Mouse (Mus musculus) kidney, postnatal 25 days (tissue): ENCODE data around the gene Lrrn4cl.

Source experiments
- DNase-seq, 2 experiments: peaks; one replicate each; pipeline ENCODE4 v3.0.0; 2021; ENCODE audit warnings: mixed read lengths in 2 of 2

The Lrrn4cl gene

DNA sequence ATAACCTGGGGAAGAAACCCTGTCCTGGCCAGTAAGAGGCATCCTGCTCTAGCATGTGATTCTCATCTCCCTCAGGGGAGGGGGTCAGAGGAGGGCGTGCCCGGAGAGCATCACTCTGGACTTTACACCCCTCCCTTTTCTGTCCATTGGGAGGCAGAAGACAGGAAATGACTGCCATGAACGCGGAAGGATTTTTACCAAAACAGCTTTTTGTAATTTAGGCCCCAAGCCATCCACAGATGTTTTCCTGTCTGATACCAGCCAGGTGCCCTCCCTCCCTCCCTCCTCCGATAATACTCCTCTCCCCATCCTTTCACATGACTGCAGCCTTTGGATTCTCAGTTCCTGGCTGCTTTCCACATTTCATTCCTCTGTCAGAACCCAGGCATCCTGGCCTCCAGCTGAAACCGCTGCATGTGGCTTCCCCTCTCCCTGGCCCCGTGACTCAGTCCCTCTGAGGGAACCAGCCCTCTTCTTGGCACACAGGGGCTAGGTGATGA lies at the start of gene Lrrn4cl:
Gene Lrrn4cl, plus strand, starts transcription at position 367 of the 500 bp plus-strand sequence.
- peak in 1 of 2 experiments; percentile 61 for DNase-seq

- peak; percentile 96 to 99 for DNase-seq
Measured at GRCm38 (mm10) chr19:8802130-8802821, 48.3 kb upstream of the Lrrn4cl start, which contains the start of gene Zbtb3. Zbtb3 (plus strand) TSS chr19:8802555.

GRCm38 (mm10) chr19:8803204-8803780 lies 47.3 kb upstream of the Lrrn4cl start:
- DNase-seq = no peak

DNA sequence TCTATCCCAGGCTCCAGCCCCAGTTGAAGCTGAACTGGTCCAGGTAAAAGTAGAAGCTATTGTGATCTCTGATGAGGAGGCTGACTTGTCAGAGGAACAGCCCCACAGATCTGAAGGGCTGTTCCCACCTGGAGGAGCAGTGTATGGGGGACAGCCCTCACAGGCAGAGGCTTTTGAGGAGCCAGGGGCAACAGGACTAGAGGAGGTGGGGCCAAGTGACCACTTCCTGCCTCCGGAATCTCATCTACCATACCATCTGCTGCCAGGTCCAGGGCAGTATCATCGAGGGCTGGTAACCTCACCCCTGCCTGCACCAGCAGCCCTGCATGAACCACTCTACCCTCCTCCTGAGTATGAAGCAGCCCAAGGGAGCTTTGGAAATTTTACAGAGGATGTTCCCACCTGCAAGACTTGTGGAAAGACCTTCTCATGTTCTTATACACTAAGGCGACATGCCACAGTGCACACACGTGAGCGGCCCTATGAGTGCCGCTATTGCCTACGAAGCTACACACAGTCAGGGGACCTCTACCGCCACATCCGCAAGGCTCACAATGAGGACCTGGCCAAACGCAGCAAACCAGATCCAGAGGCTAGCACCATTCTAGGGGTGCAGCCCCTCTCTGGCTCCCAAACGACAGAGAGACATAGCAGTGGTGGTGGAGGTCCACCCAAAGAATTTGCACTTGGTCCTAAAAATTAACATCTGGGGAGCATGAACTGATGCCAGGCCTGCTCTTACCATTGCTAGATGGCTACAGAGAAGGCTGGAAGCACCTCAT lies 46.5 kb upstream of the Lrrn4cl start:
- DNase-seq = no peak

DNA sequence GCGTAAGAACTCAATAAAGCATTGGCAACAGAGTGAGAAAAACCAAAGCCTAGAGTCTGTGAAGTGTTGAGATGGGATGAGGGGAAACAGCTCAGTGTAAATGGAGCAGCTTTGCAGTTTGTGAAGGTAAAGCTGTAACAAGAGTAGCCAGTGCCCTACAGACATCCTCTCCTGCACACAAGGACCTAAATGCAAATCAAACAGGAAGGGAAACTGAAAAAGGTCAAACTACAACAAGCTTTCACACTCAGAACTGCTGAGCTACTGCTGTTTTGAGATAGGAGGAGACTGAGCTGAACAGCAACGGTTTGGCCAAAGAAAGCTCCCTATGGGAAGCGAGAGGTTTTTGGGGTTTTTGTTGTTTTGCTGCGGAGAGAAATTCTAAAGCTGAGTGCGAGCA lies 43.8 kb upstream of the Lrrn4cl start:
- DNase-seq = no peak

- peak; percentile 48 to 50 for DNase-seq
Measured at GRCm38 (mm10) chr19:8815812-8816211, 34.8 kb upstream of the Lrrn4cl start.

GRCm38 (mm10) chr19:8817001-8817400 lies 33.6 kb upstream of the Lrrn4cl start:
- DNase-seq = no peak

GRCm38 (mm10) chr19:8818301-8818798 lies 32.2 kb upstream of the Lrrn4cl start:
- DNase-seq = peak in 1 of 2 experiments; percentile 43

GRCm38 (mm10) chr19:8818801-8819595 lies 31.6 kb upstream of the Lrrn4cl start, which contains the start of gene Ttc9c:
Ttc9c (minus strand) TSS chr19:8819333.
- DNase-seq = peak; percentile 98 to 99

GRCm38 (mm10) chr19:8819596-8820423 lies 30.8 kb upstream of the Lrrn4cl start, which contains the start of gene Hnrnpul2:
Hnrnpul2 (plus strand) TSS chr19:8820010.
- DNase-seq = peak; percentile 99 to 100

- DNase-seq = peak in 1 of 2 experiments; percentile 25
Measured at GRCm38 (mm10) chr19:8820424-8820956, 30.1 kb upstream of the Lrrn4cl start.

DNA sequence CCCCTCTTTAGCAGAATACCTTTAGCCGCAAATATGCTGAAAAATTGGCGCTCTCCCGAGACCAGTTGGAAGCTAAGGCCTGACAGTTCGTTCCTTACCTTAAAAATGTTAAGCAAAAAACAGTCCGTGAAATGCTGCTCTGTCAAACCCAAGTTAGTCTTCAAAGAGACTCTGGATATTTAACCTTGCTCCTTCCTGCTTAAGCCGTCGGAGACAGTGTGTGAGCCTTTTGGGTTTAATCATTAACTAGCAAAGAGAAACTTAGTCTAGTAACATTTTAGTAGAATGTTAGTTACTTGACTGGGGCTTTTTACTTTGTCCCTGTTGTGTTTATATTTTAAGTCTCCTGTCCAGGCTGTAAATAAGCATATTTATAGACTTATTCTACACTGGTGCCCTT lies 29.4 kb upstream of the Lrrn4cl start:
- DNase-seq = peak in 1 of 2 experiments; percentile 47

GRCm38 (mm10) chr19:8822696-8823095 lies 27.9 kb upstream of the Lrrn4cl start:
- no peak for DNase-seq

- DNase-seq = peak in 1 of 2 experiments; percentile 34
Measured at GRCm38 (mm10) chr19:8829660-8830059, 20.9 kb upstream of the Lrrn4cl start, which contains the start of gene AC129217.1. AC129217.1 (plus strand) TSS chr19:8829773.

- peak in 1 of 2 experiments; percentile 39 for DNase-seq
Measured at GRCm38 (mm10) chr19:8830664-8831063, 19.9 kb upstream of the Lrrn4cl start.

- DNase-seq = no peak
Measured at GRCm38 (mm10) chr19:8831262-8831661, 19.3 kb upstream of the Lrrn4cl start.

DNA sequence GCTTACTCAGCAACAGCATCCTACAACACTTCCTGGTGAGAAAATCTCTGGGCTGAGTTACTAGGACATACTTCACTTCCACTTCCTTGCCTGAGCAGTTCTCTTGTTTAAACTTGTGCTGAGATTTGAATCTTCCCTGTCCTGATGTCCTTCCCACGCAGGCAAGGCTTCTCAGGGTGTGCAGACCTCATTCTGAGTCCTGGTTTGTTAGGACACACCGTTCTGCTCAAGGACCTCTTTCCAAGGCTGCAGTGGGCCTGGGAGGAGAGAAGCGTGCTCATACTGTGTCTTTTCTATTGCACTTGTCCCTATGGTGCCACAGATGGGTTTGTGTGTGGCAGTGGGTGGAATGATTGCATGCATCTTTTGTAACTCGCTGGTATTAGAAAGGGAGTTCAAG lies 17.6 kb upstream of the Lrrn4cl start:
- DNase-seq = no peak

GRCm38 (mm10) chr19:8836327-8836726 lies 14.2 kb upstream of the Lrrn4cl start:
- peak in 1 of 2 experiments; percentile 37 for DNase-seq

DNA sequence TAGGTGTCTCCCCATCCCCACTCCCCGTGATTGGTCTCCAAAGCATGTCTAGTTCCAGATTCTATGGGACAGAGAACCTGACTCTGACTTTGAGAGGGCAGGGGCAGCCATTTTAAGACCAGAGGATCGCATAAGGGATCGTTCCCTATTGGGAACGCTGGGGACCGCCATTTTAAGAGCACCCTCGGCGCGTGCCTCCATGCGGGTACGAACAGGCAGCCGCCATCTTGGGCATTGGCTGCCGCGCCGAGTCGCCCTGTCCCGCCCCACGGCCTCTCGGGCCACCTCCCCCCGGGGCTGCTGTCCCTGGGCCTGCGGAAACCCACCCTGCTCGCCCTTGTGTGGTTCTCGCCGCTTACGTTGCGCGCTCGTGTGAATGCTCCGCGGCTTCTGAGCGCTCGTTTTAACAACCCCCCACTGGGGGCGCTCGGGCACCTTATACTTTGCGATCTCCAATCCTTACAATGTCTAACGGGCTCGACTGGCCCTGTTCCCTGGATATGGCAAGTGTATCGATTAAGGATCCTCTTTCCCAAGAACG lies 13.2 kb upstream of the Lrrn4cl start, which contains the start of gene Bscl2:
Gene Bscl2, plus strand, starts transcription at position 217 of the 541 bp plus-strand sequence.
- peak; percentile 87 to 90 for DNase-seq

- peak; percentile 83 to 85 for DNase-seq
Measured at GRCm38 (mm10) chr19:8838041-8838730, 12.4 kb upstream of the Lrrn4cl start.
